Mouse (Mus musculus) stomach, adult 2 months (tissue): Measurements from ENCODE around the gene Tsen15. TPM values are rescaled to one million over a fixed set of nuclear protein-coding genes. Genes with fewer than 3 reads are reported as not detected.

Experiments used
- polyA plus RNA-seq: library from polyadenylated mRNA; depleted of rRNA; stranded (reverse); fragments of >200 nt; gene quantifications from 2 replicates; pipeline ENCODE4 v1.2.3, GENCODE M21; 2012; rRNA removed

Tsen15 gene
- 1.2 and 7.0 TPM in 2 replicates for polyA plus RNA-seq

DNA sequence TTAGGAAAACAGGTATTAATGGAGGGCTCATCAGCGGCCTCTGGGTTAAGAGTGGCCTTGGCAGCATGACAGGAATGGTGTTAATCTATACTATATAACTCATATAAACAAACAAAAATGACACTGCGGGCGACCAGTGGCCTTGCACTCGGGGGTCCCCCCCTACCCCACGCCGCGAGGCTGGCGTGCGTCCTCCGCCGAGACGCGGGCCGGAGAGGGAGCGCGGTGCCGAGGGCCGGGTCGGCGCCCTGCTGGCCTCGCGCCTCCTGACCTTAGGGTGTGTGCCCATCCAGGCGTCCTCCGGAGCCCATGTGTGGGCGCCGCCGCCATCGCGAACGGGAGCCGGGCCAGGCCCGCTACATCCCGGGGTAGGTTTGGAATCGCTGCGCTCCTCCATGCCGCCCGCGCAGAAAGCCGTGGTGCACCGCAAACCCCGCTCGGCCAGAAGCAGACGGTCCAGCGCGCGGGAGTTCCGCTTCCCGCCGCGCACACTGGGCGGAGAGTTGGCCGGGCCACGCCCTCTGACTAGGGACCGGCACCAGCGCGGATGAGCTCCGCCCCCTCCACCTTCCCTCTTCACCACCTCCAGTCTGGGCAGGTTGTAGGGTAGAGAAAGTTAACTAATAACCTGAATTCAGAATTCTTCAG, at the start of gene Tsen15:
Tsen15 (minus strand) TSS at position 501 of the 648 bp plus-strand sequence.

GRCm38 (mm10) chr1:152399790-152400555, 13.5 kb upstream of the Tsen15 start, which contains the start of gene Colgalt2:
Colgalt2 (plus strand) TSS chr1:152399830.

Other genes starting within 250 kb of the Tsen15 start
- 0.39 and 0.53 TPM in 2 replicates for gene Colgalt2, start 13.1 kb upstream of the Tsen15 start, polyA plus RNA-seq